Mouse (Mus musculus): Measurements from ENCODE around the gene Fh1.

Gene Fh1

DNA sequence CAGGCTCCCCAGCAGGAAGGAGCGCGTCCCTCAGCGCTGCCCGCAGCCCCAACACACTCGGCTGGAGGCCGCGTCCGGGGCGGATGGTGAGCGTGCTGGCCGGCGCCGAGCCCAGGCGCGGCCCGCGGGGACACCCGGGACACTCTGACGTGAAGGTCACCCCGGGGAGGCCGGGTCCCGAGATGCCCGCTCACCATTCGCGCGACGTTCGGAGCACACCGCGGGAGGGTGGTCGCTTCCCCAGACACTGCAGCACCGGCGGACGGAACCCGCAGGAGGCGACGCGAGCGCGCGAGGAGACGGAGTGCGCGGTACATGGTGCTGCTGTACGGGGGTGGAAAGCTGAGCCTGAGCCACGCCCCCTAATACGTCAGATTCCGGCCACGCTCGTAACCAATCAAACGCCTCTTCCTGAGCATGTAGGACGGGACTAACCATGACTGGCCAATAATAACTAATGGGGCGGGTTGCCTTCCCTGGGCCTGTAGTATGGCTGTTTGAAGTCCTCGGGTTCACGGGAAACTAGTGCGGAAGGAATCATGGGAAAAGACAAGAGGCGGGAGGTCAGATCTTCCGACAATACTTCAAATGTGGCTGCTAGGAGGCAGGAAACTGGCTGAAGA lies at the start of gene Fh1:
Fh1 (minus strand) TSS at position 379 of the 623 bp plus-strand sequence.
- DNase-seq (ENCODE audit: low spot score), result peak; percentile 98

DNA sequence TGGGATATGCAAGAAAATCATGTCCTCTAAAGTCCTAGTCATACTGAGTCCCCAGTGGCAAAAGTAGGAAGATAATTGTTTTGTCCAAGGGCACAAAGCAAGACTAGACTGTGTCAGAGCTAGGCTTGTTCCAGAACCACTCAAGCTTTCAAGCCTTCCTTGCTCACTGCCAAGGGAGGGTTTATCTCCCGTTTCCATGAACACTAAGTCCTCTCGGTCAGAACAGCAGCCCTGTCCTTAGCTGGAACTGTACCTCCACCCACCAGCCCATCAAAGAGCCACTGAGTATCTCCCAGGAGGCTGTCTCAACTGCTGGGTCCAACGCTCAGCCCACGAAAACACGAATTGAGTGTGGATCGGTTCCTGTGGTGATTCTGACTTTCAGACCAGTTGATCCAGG lies 49.7 kb upstream of the Fh1 start:
- no peak for DNase-seq (ENCODE audit: low spot score)

GRCm38 (mm10) chr1:175673563-175674325 lies 48.3 kb upstream of the Fh1 start:
- no peak for DNase-seq (ENCODE audit: low spot score)

DNA sequence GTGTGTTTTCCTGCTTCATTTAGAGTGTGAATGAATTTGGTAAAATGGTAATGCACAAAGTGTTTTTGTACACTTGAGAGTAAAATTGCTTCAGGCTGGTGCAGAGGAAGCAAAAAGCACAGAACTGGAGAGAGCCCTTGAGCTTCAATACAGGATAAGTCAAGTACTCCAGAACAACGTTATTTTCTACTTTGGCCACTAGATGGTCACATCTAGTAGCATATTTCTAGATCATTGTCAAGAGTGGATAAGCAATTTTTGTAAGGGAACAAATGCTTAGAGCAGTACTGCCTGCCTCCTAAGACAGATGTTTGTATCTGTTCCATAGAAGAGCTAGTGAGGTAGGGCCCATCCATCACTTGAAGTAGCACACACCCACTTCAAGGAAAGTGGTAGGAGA lies 46.2 kb upstream of the Fh1 start:
- no peak for DNase-seq (ENCODE audit: low spot score)

GRCm38 (mm10) chr1:175670042-175670441 lies 44.6 kb upstream of the Fh1 start:
- DNase-seq (ENCODE audit: low spot score), result no peak

GRCm38 (mm10) chr1:175669456-175669855 lies 44.0 kb upstream of the Fh1 start:
- no peak for DNase-seq (ENCODE audit: low spot score)

GRCm38 (mm10) chr1:175668666-175669405 lies 43.4 kb upstream of the Fh1 start:
- DNase-seq (ENCODE audit: low spot score), result peak; percentile 38

- no peak for DNase-seq (ENCODE audit: low spot score)
Observed at GRCm38 (mm10) chr1:175659900-175660299, 34.5 kb upstream of the Fh1 start.

GRCm38 (mm10) chr1:175648615-175649014 lies 23.2 kb upstream of the Fh1 start:
- DNase-seq (ENCODE audit: low spot score), result no peak

GRCm38 (mm10) chr1:175646952-175647351 lies 21.5 kb upstream of the Fh1 start:
- DNase-seq (ENCODE audit: low spot score), result no peak

DNA sequence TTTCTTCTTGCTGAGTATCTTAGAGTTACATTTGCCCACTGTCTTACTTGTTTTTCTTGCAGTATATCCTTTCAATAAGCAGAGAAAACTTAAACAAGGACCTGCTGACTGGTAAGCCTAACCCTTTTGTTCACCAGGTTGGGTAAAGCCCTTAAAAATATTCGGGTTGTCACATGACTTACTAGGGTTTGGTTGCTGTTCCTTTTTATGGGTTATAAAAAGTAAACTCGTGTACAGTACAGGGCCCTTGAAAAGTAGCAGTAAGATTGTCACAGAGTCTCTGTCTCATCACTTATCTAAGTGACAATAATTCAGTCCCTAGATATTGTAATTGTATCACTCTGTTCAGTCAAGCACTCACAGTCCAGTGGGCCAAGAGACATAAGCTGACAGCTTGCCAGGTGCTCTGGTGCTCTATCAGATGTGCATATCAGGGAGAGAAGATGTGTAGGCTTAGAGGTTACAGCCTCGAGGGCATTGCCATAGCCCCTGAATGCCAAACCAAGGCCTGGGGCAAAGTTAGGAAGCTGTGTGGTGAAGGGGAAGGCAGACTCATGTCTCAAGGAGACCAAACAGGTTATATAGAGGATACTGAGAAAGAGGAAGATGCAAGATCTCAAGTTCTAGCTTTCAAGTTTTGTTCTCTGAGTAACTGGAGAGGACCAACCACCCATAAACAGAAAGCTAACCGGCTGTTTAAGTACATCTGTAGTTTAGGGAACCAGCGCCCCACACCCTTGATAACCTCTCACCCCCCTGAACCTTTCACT lies 18.2 kb upstream of the Fh1 start:
- DNase-seq (ENCODE audit: low spot score), result no peak

DNA sequence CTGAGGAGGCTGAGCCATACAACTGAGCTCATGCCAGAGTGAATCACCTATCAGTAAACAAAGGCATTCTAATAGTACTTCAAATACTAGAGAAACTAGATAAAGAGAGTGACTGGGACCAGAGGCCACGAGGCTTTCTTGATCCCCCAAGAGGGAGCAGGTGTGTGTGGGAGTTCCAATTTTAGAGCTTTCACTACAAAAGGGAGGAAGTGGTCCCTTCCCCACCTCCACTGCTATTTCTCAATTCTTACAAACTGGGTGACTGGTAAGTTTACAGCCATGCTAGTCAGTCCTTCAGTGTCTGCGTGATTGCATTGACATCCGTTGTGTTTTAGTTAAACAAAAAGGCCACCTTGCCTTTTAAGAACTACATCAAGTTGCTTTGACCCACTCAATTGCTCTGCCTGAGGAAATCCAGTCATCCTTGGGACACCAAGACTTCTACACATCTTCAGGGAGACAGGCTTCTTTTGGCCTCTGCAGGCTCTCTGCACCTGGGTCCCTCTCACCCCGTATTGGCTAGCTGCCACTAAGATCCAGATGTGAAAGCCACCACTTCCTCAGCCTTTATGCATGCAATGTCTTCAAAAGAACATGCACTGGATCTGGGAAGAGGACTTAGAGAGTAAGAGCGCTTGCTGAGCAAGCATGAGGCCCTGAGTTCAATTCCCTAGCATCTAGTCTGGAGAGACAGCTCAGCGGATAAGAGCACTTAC lies 15.2 kb upstream of the Fh1 start:
- no peak for DNase-seq (ENCODE audit: low spot score)

DNA sequence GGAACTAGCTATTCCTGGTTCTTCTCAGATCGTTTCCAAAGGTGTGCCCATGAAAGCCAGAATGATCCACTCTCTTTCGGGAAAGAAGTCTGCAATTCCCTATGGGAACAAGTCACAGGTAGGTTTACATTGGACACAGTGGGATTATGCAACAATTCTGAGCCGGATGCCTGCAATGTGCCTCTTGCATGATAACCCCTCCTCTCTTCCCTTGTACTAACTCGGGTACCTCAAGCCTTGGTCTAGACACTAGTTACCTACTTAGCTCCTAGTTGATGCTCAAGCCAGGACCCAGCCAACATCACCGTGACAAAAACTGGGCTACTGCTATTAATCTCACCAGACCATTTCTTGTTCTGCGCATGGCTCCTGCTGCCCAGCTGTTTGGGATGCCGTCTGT lies 13.6 kb upstream of the Fh1 start:
- DNase-seq (ENCODE audit: low spot score), result no peak

- DNase-seq (ENCODE audit: low spot score), result no peak
Observed at GRCm38 (mm10) chr1:175637677-175638076, 12.2 kb upstream of the Fh1 start.

DNA sequence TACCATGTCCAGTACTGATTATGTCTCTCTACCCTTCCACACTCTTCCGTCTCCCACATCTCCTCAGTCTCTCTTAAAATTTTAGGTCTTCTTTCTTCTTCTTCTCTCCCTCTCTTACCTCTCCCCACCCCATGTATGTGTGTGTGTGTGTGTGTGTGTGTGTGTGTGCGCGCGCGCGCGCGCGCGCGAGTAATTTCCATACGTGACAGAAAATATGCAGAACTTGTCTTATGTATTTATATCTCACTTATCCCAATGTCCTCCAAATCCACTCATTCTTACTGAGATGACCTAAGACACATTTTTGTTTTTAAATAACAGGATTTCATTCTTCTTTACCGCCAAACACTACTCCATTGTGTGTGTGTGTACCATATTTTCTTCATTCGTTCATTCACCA lies 7.0 kb upstream of the Fh1 start:
- DNase-seq (ENCODE audit: low spot score), result no peak

- DNase-seq (ENCODE audit: low spot score), result no peak
Observed at GRCm38 (mm10) chr1:175631721-175632221, 6.3 kb upstream of the Fh1 start.

DNA sequence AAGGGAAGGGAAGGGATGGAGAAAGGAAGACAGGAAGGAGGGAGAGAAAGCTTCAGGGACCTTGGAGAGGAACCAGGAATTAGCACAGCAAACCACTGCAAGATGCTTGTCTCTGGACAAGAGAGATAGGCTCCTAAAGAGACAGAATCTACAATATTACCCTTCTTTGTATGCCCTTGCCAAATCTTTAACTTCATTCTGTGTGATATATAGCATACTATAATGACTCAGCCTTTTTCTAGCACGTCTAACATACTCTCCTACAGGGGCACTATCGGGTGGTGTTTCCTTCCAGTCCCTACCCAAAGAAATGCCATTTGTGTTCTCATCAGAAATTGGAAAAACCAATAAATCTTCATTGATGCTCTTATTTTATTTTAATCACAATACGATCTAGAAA lies 5.6 kb upstream of the Fh1 start:
- DNase-seq (ENCODE audit: low spot score), result no peak

DNA sequence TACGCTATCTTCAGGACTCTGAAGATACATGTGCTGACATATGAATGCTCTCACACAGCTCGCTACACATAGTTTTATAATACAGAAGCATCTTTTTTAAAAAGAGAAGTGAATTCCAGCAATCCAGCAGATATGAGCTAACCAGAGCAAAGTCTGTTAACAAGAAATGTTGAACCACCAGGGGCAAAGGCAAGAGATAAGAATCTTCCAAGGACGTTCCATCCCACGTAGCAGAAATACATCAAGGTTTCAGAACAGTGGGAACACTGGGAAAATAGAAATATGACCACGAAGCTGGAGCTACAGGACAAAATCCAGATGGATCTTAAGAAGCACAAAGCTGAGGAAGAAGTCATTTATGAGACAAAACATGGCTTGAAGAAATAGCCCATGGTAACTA lies 4.9 kb upstream of the Fh1 start:
- DNase-seq (ENCODE audit: low spot score), result no peak

GRCm38 (mm10) chr1:175629248-175629647 lies 3.8 kb upstream of the Fh1 start:
- DNase-seq (ENCODE audit: low spot score), result no peak

DNA sequence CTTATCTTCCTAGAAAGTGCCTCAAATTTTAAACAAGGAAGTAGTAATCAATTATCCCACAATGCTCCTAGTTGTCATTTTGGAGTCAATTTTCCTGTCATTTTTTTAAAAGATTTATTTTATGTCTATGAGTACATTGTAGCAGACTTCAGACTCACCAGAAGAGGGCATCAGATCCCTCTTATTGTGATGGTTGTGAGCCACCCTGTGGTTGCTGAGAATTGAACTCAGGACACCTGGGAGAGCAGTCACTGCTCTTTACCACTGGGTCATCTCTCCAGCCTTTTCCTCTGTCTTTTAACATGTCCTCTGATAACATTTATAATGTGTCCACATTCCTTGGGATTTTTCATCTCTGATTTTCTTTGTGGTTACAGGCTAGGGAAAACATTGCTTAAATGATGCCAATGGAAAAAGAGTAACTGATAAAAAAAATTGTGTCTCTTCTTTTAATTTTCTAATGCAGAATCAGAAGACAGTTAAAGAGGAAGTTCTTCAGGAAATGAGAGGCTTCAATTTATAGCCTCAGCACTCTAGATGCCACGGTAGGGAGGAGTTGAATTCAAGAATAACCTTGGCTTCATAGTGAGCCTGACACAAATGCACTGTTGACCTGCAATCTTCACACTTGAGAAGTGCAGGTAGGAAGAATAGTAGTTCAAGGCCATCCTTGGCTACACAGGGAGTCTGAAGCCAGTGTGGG lies 706 bp upstream of the Fh1 start:
- DNase-seq (ENCODE audit: low spot score), result peak; percentile 68

DNA sequence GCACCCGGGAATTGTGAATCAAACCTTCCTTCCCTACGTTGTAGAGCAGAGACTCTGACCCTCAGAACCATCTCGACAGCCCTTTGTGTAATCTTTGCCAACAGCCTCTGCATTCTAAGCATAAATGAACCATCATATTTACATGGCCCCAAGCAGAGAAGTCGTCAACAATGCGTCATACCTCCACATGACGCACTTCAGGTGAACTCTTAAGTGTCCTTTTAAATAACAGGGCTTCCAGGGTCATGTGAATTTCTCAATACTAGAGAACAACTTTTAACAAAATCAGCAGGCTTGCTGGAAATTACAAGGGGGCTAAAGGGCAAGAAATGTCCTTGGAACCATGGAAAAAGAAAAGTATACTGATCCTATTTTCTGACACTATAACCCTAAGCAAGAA lies 1.8 kb downstream of the Fh1 start:
- DNase-seq (ENCODE audit: low spot score), result no peak

Measured in MN1 (cell line).